Mouse (Mus musculus): Measurements from ENCODE around the gene P4ha2. TPM values are rescaled to one million over a fixed set of nuclear protein-coding genes. Genes with fewer than 3 reads are reported as not detected.

P4ha2 gene
- polyA plus RNA-seq, 1 experiment from 2014 or later, result 6.8 TPM

DNA sequence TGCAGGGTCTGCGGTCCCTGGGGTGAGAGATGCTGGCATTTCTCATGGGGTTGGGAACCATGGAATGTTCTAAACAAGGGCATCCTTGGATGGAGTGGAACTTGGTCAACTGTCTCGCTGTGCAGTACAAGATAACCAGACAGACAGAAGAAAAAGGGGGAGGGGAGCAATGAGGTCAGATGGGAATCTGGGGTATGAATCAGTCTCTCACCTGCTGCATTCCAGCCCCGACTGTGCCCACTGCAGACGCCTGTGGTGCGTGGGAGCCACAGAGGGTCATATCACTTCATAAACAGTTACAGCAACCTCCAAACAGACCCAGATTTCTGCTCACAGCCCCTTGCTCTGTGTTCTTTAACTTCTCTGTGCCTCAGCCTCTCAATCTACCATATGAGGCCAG, 33.5 kb upstream of the P4ha2 start:
- WGBS, result 91% methylated on average over 5 of the region's 5 CpGs
- H3K4me2 ChIP-seq (ENCODE audit: low read length), result no peak overlapping the region
- ATAC-seq, result no peak

DNA sequence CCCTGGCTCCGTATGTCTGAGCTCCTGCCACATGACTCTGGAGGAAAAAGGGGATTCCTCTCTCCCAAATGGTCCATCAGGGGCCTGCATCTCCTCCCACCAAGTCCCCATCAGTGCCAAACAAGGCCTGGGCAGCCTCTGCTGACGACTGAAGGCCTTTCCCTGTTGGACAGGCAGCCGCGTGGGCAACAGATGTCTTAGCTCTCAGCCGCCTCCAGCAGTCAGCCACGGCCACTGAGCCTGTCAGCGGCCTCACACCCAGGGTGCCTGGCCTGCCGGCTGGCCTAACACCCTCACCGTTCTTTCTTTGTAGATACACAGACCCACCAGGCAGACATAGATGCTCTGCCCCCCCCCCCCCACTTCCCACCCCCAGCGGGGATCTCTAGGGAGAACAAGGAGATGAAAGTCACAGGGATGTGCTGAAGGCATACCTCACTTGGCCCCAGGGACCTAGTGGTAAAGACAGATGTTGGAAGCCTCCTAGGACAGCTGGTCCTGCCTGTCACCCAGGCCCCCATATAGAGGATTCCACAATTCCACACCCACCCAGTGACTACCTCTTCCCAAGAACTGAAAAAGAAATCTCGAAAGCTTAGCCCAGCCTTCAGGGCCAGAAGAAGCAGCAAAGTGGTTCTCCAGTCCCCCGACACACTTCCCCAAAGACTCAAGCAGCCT, 32.4 kb upstream of the P4ha2 start:
- 41% methylated on average over 12 of the region's 12 CpGs for WGBS
- no peak for ATAC-seq
- Histone ChIP-seq H3K9me3 (ENCODE audit: control insufficient read depth, low read length) (no peaks in the 10 kb centered on the region), H3K9ac (replicated peaks; ENCODE audit: low read depth, low read length) (0 out of 2 replicates have a peak overlapping the region, but pooled peaks have one; percentile 71), H3K36me3 (ENCODE audit: control insufficient read depth, insufficient read depth) (no peaks in the 10 kb centered on the region), H3K4me3 (replicated peaks; ENCODE audit: low read length) (peak overlapping the region; percentile 63), H3K27ac (ENCODE audit: low read length) (no peak overlapping the region), H3K4me2 (ENCODE audit: low read length) (peak overlapping the region; percentile 89), H3K27me3 (replicated peaks; ENCODE audit: control insufficient read depth, insufficient read depth, low read length) (no peaks in the 10 kb centered on the region), H3K4me1 (replicated peaks; ENCODE audit: control insufficient read depth, insufficient read depth, low read length) (peaks cover 25% of the 10 kb centered on the region)

More for the DNA sequence above, 33.5 kb upstream of the P4ha2 start:
- peaks cover 33% of the 10 kb centered on the region for H3K4me1 ChIP-seq (replicated peaks; ENCODE audit: control insufficient read depth, insufficient read depth, low read length)
- no peak overlapping the region for H3K9ac ChIP-seq (replicated peaks; ENCODE audit: low read depth, low read length)
- no peak overlapping the region for H3K4me3 ChIP-seq (replicated peaks; ENCODE audit: low read length)
- no peak overlapping the region for H3K27ac ChIP-seq (ENCODE audit: low read length)
- no peaks in the 10 kb centered on the region for H3K9me3 ChIP-seq (ENCODE audit: control insufficient read depth, low read length)
- no peaks in the 10 kb centered on the region for H3K36me3 ChIP-seq (ENCODE audit: control insufficient read depth, insufficient read depth)
- no peaks in the 10 kb centered on the region for H3K27me3 ChIP-seq (replicated peaks; ENCODE audit: control insufficient read depth, insufficient read depth, low read length)

DNA sequence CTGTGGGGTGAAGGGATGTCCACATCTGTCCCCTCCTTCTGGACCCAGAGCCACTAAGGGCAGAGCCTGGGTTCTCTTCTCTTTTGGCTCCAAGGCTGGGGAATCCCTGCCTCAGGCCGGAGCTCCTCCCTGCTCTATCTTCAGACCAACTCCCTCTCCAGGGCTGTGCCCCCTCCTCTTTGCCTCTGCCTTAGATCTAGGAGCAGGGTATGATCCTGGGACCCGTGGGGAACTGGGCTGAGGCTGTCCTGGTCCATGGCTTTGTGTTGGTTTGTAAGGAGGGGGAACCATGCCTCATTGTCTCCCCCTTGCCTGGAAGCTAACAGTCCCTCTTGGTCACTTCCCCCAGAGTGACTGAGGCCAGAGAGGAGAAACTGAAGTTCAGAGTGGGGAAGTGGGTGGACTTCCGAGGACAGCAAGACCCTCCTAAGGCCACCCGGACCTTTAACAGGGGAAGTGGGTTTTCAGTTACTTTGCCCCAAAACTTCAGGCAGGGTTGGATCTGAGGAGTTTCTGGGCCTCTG, 31.8 kb upstream of the P4ha2 start:
- H3K4me2 ChIP-seq (ENCODE audit: low read length), result peak overlapping the region; percentile 89
- no peaks in the 10 kb centered on the region for H3K27me3 ChIP-seq (replicated peaks; ENCODE audit: control insufficient read depth, insufficient read depth, low read length)
- no peaks in the 10 kb centered on the region for H3K36me3 ChIP-seq (ENCODE audit: control insufficient read depth, insufficient read depth)
- ATAC-seq, result no peak
- H3K4me3 ChIP-seq (replicated peaks; ENCODE audit: low read length), result peak overlapping the region; percentile 63
- H3K4me1 ChIP-seq (replicated peaks; ENCODE audit: control insufficient read depth, insufficient read depth, low read length), result peaks cover 20% of the 10 kb centered on the region
- H3K9me3 ChIP-seq (ENCODE audit: control insufficient read depth, low read length), result no peaks in the 10 kb centered on the region
- WGBS, result 42% methylated on average over 4 of the region's 4 CpGs
- H3K9ac ChIP-seq (replicated peaks; ENCODE audit: low read depth, low read length), result peak overlapping the region; percentile 71
- no peak overlapping the region for H3K27ac ChIP-seq (ENCODE audit: low read length)

DNA sequence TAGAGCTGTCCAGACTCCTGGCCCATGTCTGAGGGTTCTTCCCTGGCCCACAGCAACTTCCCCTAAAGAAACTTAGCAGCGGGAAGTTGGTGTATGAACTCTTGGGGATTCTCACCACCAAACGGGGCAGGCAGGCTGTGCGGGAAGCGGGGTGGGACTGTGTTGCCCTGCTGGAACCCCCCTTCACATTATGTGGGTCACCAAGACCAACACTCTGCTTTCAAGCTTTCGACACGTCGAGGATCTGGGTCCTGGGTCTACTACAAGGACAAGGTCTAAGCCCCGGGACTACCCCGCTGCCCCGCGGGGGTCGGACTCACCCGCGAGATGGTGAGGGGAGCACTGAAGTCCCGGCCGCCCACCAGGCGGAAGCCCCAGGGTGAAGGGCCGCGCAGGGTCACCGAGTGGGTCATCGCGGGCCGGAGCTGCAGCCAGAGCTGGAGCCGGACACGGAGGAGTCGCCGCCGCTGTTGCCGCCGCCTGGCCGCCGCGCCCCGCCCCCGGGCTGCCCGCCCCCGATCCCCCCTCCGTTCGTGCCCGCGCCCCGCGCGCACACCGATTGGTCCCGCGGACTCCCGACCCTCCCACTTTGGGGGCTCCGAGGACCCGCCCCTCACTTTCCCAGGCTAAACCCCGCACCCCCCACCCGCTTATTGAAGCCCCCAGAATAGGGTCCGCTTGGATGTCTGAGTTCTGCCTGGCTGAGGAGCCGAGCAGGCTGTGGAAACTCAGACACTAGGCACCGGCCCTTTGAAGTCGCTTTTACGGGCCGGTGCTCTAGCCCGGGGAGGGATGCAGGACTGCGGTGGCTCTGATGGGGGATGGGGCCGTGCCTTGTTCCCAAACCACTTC, 31.1 kb upstream of the P4ha2 start, which contains the start of gene Pdlim4:
Gene Pdlim4 (minus strand): TSS at position 495 of the 852 bp plus-strand sequence.
- Histone ChIP-seq H3K36me3 (ENCODE audit: control insufficient read depth, insufficient read depth) (no peaks in the 10 kb centered on the region), H3K4me3 (replicated peaks; ENCODE audit: low read length) (peak within 1 kb of the TSS; percentile 63), H3K4me2 (ENCODE audit: low read length) (peak within 1 kb of the TSS; percentile 89), H3K9me3 (ENCODE audit: control insufficient read depth, low read length) (no peaks in the 10 kb centered on the region), H3K27ac (ENCODE audit: low read length) (no peak within 1 kb of the TSS), H3K27me3 (replicated peaks; ENCODE audit: control insufficient read depth, insufficient read depth, low read length) (no peaks in the 10 kb centered on the region), H3K4me1 (replicated peaks; ENCODE audit: control insufficient read depth, insufficient read depth, low read length) (peaks cover 20% of the 10 kb centered on the region), H3K9ac (replicated peaks; ENCODE audit: low read depth, low read length) (peak within 1 kb of the TSS; percentile 71)
- ATAC-seq, result peak; percentile 79
- under 1% methylated on average over 49 of the region's 61 CpGs for WGBS

DNA sequence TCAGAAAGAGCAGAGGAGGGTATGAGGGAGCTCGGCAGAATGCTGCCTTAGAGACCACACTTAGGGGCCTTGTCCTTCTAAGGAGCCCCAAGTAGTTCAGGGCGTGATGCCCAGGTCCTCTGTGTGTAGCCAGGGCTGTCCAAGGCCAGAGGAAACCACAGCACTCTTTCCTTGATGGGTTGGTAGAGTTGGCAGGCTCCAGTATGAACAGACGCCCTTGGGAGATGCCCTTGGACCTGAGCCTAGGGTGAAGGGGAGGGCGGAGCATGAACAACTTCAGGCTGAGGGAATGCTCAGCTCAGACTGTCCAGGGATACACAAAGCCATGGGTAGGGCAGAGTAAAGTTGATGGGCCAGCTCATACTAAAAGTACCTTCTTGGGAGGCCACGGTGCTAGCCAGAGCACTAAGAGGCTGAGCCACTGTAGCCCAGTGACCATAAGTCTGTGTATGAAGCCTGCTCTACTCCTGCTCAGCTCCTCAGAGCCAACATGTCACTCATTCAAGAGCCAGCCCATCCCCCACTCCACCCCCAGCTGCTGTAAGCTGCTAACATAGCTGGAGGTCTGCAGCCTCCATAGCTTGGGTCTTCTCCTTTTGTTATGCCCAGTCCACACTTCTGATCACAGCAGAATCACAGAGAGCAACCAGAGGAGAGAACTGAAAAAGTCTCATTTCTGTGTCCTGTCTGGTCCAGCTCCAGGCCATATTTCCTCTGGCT, 28.0 kb upstream of the P4ha2 start:
- peaks cover 20% of the 10 kb centered on the region for H3K4me1 ChIP-seq (replicated peaks; ENCODE audit: control insufficient read depth, insufficient read depth, low read length)
- no peak overlapping the region for H3K27ac ChIP-seq (ENCODE audit: low read length)
- no peak overlapping the region for H3K4me2 ChIP-seq (ENCODE audit: low read length)
- no peak overlapping the region for H3K4me3 ChIP-seq (replicated peaks; ENCODE audit: low read length)
- H3K9me3 ChIP-seq (ENCODE audit: control insufficient read depth, low read length), result no peaks in the 10 kb centered on the region
- no peaks in the 10 kb centered on the region for H3K36me3 ChIP-seq (ENCODE audit: control insufficient read depth, insufficient read depth)
- 91% methylated on average over 5 of the region's 5 CpGs for WGBS
- no peak overlapping the region for H3K9ac ChIP-seq (replicated peaks; ENCODE audit: low read depth, low read length)
- ATAC-seq, result no peak
- H3K27me3 ChIP-seq (replicated peaks; ENCODE audit: control insufficient read depth, insufficient read depth, low read length), result no peaks in the 10 kb centered on the region

DNA sequence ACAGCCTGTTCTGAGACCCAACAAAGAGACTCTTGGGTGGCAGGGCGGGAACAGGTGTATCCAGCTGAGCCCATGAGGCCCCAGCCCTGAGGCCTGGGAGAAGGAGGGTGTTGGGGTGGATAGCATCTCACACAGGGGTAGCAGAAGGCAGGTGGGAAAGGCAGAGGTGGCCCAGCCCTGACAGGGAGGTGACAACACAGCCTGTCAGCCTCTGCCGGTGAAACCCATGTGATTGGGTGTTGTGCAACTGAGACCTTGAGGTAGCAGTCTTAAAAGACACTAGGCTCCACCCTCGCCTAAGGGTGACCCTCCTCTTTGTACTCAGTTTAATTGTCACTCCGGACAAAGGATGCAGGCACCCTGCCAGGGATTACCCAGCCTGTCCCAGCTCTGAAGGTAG, 26.6 kb upstream of the P4ha2 start:
- no peak for ATAC-seq
- H3K27ac ChIP-seq (ENCODE audit: low read length), result no peak overlapping the region

DNA sequence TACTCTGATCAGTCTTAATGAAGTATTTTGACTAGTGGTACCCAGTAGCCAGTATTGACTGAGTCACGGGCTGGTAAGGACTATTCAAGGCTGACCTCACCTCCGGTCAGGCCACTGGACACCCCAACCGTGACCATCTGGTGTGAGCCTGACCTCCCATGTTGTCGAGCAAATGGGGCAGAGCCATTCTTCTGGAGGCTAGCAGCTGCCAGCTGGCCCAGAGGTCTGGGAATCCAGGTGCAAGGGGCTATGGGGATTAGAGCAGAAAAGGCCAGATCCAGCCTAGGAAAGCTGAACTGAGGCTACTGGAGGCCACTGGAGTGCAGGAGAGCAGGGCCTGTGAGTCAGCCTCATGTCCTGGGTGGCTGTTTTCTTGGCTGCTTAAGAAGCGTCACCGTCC, 24.5 kb upstream of the P4ha2 start:
- no peak for ATAC-seq
- H3K4me2 ChIP-seq (ENCODE audit: low read length), result no peak overlapping the region
- 80% methylated on average over 6 of the region's 6 CpGs for WGBS

More for the DNA sequence above, 26.6 kb upstream of the P4ha2 start:
- 31% methylated on average over 4 of the region's 4 CpGs for WGBS
- H3K4me2 ChIP-seq (ENCODE audit: low read length), result no peak overlapping the region
- H3K4me3 ChIP-seq (replicated peaks; ENCODE audit: low read length), result no peak overlapping the region
- H3K9me3 ChIP-seq (ENCODE audit: control insufficient read depth, low read length), result no peaks in the 10 kb centered on the region
- H3K36me3 ChIP-seq (ENCODE audit: control insufficient read depth, insufficient read depth), result no peaks in the 10 kb centered on the region
- no peak overlapping the region for H3K9ac ChIP-seq (replicated peaks; ENCODE audit: low read depth, low read length)
- no peaks in the 10 kb centered on the region for H3K27me3 ChIP-seq (replicated peaks; ENCODE audit: control insufficient read depth, insufficient read depth, low read length)
- H3K4me1 ChIP-seq (replicated peaks; ENCODE audit: control insufficient read depth, insufficient read depth, low read length), result peaks cover 7% of the 10 kb centered on the region

DNA sequence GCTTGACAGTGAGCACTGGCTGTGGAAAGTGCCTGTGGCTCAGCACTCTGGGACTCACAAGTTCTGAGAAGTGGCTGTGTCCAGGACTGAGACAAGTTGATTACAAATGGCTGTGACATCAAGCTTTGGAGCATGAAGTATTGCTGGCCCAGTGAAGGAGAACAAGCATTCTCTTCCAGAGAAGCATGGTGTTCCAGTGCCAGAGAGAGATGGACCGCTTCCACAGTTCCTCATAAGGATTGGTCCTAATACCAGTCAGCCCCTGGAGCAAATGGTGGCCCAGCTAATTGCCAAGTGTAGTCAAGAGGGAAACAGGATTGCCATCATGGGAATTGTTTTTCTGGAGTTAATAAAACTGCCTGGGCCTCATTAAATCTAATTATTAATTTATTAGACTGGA, 23.8 kb upstream of the P4ha2 start:
- Histone ChIP-seq H3K9me3 (ENCODE audit: control insufficient read depth, low read length) (no peaks in the 10 kb centered on the region), H3K36me3 (ENCODE audit: control insufficient read depth, insufficient read depth) (no peaks in the 10 kb centered on the region), H3K4me1 (replicated peaks; ENCODE audit: control insufficient read depth, insufficient read depth, low read length) (no peaks in the 10 kb centered on the region), H3K4me3 (replicated peaks; ENCODE audit: low read length) (no peak overlapping the region), H3K27ac (ENCODE audit: low read length) (no peak overlapping the region), H3K9ac (replicated peaks; ENCODE audit: low read depth, low read length) (no peak overlapping the region), H3K4me2 (ENCODE audit: low read length) (no peak overlapping the region), H3K27me3 (replicated peaks; ENCODE audit: control insufficient read depth, insufficient read depth, low read length) (no peaks in the 10 kb centered on the region)
- 85% methylated on average over 1 of the region's 1 CpGs for WGBS
- no peak for ATAC-seq

More for the DNA sequence above, 24.5 kb upstream of the P4ha2 start:
- Histone ChIP-seq H3K9ac (replicated peaks; ENCODE audit: low read depth, low read length) (no peak overlapping the region), H3K9me3 (ENCODE audit: control insufficient read depth, low read length) (no peaks in the 10 kb centered on the region), H3K36me3 (ENCODE audit: control insufficient read depth, insufficient read depth) (no peaks in the 10 kb centered on the region), H3K27ac (ENCODE audit: low read length) (no peak overlapping the region), H3K27me3 (replicated peaks; ENCODE audit: control insufficient read depth, insufficient read depth, low read length) (no peaks in the 10 kb centered on the region), H3K4me3 (replicated peaks; ENCODE audit: low read length) (no peak overlapping the region), H3K4me1 (replicated peaks; ENCODE audit: control insufficient read depth, insufficient read depth, low read length) (no peaks in the 10 kb centered on the region)

DNA sequence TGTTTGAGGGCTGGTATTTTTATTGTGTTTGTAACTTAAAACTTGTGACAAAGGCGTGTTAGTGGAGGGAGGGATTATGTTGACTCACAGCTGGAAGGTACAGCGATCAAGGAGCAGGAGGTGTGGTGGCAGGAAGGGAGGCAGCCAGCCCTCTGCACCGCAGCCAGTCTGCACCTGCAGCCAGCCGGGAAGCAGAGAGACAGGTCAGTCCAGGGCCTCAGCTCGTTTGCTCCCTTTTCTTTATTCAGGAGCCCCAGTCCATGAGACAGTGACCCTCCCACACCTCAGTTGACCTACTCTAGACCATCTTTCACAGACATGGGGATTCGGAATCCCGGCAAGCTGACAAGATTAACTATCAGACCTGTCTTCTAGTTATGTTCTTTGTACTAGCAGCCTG, 19.5 kb upstream of the P4ha2 start:
- ATAC-seq, result no peak
- H3K4me1 ChIP-seq (replicated peaks; ENCODE audit: control insufficient read depth, insufficient read depth, low read length), result no peaks in the 10 kb centered on the region
- no peak overlapping the region for H3K4me2 ChIP-seq (ENCODE audit: low read length)
- H3K9me3 ChIP-seq (ENCODE audit: control insufficient read depth, low read length), result no peaks in the 10 kb centered on the region
- 42% methylated on average over 7 of the region's 7 CpGs for WGBS
- H3K27ac ChIP-seq (ENCODE audit: low read length), result no peak overlapping the region
- H3K36me3 ChIP-seq (ENCODE audit: control insufficient read depth, insufficient read depth), result no peaks in the 10 kb centered on the region
- H3K9ac ChIP-seq (replicated peaks; ENCODE audit: low read depth, low read length), result no peak overlapping the region
- H3K27me3 ChIP-seq (replicated peaks; ENCODE audit: control insufficient read depth, insufficient read depth, low read length), result no peaks in the 10 kb centered on the region
- no peak overlapping the region for H3K4me3 ChIP-seq (replicated peaks; ENCODE audit: low read length)
